Mouse (Mus musculus): ENCODE measurements around the gene Lmna. TPM values are rescaled to one million over a fixed set of nuclear protein-coding genes. Genes with fewer than 3 reads are reported as not detected.

Lmna gene
- polyA plus RNA-seq (2014; fragmentation: Illumina TruSeq; extraction: RNeasy Lipid Tissue Mini Kit (QIAGEN cat#74804); ENCODE audit: low read depth, low replicate concordance), result 80.8 TPM

DNA sequence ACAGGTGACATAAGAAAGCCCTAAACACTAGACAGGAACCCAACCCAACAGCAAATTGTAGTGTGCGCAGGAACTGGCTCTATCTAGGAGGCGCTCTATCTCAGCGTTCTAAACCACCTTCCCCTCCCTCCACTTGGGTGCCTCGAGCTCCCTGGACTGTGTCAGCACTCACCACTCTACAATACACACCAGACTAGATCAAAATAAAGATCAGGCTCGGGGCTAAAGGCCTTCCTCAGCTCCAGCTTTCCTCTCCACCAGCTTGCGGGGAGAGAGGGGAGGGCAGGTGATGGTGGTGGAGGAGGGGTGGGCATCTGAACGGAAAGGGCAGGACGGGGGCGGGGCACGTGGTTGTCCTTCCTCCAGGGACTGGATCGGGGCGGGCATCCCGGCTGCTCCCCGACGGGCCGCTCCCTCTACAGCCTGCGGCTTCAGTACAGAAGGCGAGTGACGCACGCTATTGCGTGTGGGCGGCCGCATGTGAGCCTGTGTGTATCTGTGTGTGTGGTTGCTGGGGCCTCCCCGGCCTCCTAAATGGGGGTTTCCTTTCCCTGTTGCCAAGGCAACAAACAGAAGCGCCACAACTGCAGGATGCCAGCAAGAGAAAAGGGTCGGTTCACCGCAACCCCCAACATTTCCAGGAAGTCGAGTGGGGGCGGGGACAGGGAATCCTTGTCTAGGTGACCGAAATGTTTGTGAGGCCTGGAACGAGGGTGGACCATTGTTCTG is at the start of gene Lmna:
TSS of gene Lmna (minus strand) at position 265 of the 729 bp plus-strand sequence.

DNA sequence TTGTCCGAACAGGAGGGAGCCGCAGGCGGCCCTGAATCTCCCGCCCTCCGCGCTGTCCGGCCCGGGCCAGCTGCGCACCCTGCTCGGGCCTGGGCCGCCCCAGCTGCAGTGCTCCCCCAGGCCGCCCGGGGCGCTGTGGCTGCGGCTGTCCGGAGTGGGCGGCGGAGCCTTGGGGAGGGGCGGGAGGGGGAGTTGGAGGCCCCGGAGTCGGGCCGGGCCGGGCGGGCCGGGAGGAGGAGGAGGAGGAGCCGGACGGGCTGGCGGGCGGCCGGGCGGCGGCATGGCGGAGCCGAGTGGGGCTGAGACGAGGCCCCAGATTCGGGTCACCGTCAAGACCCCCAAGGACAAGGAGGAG is 43.7 kb upstream of the Lmna start, which contains the start of gene Ubqln4:
TSS of gene Ubqln4 (plus strand) at position 234 of the 355 bp plus-strand sequence.

DNA sequence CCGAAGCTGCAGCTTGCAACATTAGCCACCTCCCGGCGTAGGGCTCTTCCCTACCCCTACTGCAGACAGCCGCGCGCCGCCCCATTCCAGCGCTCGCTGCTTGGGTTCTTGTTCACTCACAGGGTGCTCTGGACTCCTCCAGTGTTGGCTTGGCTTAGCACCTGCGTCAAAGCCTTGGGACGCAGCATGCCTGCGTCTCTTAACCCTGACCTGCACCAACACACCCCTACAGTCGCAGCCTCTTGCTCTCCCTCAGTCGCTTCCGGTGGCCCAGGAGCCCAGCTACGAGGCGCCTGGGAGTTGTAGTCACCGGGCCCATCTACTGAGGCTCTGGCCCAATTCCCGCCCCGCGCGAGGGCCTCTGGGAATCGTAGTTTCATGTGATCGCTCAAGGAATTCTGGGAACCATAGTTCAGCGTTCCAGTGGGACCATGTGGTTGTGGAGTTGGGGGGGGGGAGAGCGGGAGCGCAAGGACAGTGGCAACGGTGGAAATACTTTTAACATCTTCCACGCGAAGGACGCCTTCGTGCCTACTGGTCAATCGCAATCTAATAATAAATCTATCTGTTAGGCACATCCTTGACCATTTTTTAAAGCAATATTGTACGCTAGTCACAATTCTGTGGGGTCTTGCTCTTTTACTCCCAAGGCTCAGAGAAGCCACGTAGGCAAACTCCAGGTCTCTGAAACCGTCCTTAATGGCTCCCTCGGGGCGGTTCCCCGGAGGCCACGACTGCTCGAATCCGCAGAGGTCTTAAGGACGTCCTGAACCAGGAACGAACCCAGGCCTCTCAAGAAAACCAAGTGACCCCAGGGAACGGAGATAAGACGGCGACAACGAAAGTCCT is 43.1 kb upstream of the Lmna start, which contains the start of gene Lamtor2:
TSS of gene Lamtor2 (minus strand) at position 399 of the 849 bp plus-strand sequence.

DNA sequence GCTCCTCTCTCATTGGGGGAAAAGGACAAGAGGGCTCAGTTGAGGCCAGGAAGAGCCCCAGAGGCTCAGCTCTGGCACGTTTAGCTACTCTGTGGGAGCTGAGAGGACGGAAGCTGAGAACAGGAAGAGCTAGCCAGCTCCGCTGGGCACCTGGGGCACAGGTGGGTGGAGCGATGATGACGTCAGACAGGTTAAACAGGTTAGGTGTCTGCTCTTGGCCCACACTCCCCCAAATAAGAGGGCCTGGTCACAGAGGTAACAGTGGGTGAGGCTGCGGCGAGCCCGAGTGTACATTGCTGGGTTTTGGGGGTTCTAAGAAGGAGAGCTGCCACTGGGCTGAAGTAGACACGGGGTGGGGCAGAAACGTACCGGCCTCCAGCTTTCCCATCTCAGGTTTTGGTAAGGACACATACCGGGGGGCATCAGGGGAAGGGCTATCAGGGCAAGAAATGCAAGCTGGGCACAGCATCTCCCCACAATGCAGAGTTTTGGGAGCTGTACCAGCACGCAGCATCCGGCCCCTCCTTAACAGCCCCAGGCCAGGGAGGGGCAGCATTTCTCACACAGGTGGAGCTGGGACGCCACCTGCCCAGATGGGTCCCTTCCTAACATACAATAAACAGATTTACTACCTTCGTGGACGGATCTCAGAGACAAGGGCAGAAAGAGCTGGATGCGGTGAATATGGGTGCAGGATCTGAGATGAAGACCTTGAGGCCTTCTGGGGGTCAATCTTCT is 38.6 kb upstream of the Lmna start, which contains the start of gene Rab25:
TSS of gene Rab25 (minus strand) at position 121 of the 738 bp plus-strand sequence.

DNA sequence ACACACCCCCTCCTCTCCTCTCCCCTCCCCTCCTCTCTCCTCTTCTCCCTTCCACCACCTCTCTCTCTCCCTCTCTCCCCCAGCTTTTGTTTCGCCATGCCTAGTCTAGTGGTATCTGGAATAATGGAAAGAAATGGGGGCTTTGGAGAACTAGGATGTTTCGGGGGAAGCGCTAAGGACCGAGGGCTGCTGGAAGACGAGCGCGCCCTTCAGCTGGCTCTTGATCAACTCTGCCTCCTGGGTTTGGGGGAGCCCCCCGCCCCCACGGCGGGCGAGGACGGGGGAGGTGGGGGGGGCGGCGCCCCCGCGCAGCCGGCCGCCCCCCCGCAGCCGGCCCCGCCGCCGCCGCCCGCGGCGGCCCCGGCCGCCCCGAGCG is 22.5 kb upstream of the Lmna start, which contains the start of gene Mex3a:
TSS of gene Mex3a (plus strand) at position 97 of the 376 bp plus-strand sequence.

DNA sequence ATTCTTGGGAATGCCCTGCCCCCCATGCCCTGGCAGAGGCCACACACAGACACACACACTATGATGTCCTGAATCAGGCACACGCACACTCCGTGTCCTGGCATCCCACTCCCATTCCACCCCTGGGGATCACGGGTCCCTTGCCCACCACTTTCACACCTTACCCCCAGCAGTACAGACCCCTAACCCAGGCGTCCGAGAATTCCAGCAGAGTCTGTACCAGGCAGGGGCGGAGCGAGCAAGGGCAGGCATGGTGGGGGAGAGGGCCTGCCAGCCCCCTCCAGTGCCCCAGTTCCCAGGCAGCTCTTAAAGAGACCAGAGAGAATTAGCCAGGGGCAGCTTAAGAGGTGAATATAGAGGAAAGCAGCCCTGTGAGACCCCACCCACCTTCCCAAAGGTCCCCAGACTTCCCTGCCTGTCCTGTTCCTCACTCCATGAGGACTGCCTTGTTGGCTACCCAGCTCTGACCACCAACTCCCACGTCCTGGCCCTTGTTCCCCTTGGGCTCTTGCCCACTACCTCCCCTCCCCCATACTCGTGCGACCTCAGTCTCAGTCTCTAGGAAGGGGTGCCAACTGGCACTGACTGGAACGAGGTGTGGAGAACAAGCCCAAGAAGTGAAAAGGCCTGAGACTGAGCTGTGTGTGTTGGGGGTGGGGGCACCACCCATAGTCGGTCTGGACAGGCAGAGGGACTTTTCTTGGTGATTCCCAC is 48.6 kb downstream of the Lmna start, which contains the start of gene Sema4a:
TSS of gene Sema4a (minus strand) at position 200 of the 714 bp plus-strand sequence.

Other genes with a start within 250 kb of the Lmna start
- not detected for gene Gm38392, start 222.7 kb downstream of the Lmna start, polyA plus RNA-seq (2014; fragmentation: Illumina TruSeq; extraction: RNeasy Lipid Tissue Mini Kit (QIAGEN cat#74804); ENCODE audit: low read depth, low replicate concordance)
- 11.3 TPM for gene Tsacc, start 213.0 kb downstream of the Lmna start, polyA plus RNA-seq (2014; fragmentation: Illumina TruSeq; extraction: RNeasy Lipid Tissue Mini Kit (QIAGEN cat#74804); ENCODE audit: low read depth, low replicate concordance)
- 153 TPM for gene Cct3, start 212.8 kb downstream of the Lmna start, polyA plus RNA-seq (2014; fragmentation: Illumina TruSeq; extraction: RNeasy Lipid Tissue Mini Kit (QIAGEN cat#74804); ENCODE audit: low read depth, low replicate concordance)
- 72.2 TPM for gene Glmp, start 184.9 kb downstream of the Lmna start, polyA plus RNA-seq (2014; fragmentation: Illumina TruSeq; extraction: RNeasy Lipid Tissue Mini Kit (QIAGEN cat#74804); ENCODE audit: low read depth, low replicate concordance)
- gene Tmem79, start 173.8 kb downstream of the Lmna start, polyA plus RNA-seq (2014; fragmentation: Illumina TruSeq; extraction: RNeasy Lipid Tissue Mini Kit (QIAGEN cat#74804); ENCODE audit: low read depth, low replicate concordance), result 1.8 TPM
- gene Smg5, start 173.7 kb downstream of the Lmna start, polyA plus RNA-seq (2014; fragmentation: Illumina TruSeq; extraction: RNeasy Lipid Tissue Mini Kit (QIAGEN cat#74804); ENCODE audit: low read depth, low replicate concordance), result 58.8 TPM
- 1.6 TPM for gene Paqr6, start 145.4 kb downstream of the Lmna start, polyA plus RNA-seq (2014; fragmentation: Illumina TruSeq; extraction: RNeasy Lipid Tissue Mini Kit (QIAGEN cat#74804); ENCODE audit: low read depth, low replicate concordance)
- not detected for gene Bglap3, start 137.2 kb downstream of the Lmna start, polyA plus RNA-seq (2014; fragmentation: Illumina TruSeq; extraction: RNeasy Lipid Tissue Mini Kit (QIAGEN cat#74804); ENCODE audit: low read depth, low replicate concordance)
- gene Bglap2, start 131.3 kb downstream of the Lmna start, polyA plus RNA-seq (2014; fragmentation: Illumina TruSeq; extraction: RNeasy Lipid Tissue Mini Kit (QIAGEN cat#74804); ENCODE audit: low read depth, low replicate concordance), result not detected
- gene Bglap, start 125.5 kb downstream of the Lmna start, polyA plus RNA-seq (2014; fragmentation: Illumina TruSeq; extraction: RNeasy Lipid Tissue Mini Kit (QIAGEN cat#74804); ENCODE audit: low read depth, low replicate concordance), result not detected
- 16.4 TPM for gene Pmf1, start 99.6 kb downstream of the Lmna start, polyA plus RNA-seq (2014; fragmentation: Illumina TruSeq; extraction: RNeasy Lipid Tissue Mini Kit (QIAGEN cat#74804); ENCODE audit: low read depth, low replicate concordance)
- gene Slc25a44, start 84.8 kb downstream of the Lmna start, polyA plus RNA-seq (2014; fragmentation: Illumina TruSeq; extraction: RNeasy Lipid Tissue Mini Kit (QIAGEN cat#74804); ENCODE audit: low read depth, low replicate concordance), result 17.0 TPM
- gene Sema4a, start 48.8 kb downstream of the Lmna start, polyA plus RNA-seq (2014; fragmentation: Illumina TruSeq; extraction: RNeasy Lipid Tissue Mini Kit (QIAGEN cat#74804); ENCODE audit: low read depth, low replicate concordance), result 4.1 TPM
- gene Mex3a, start 22.4 kb upstream of the Lmna start, polyA plus RNA-seq (2014; fragmentation: Illumina TruSeq; extraction: RNeasy Lipid Tissue Mini Kit (QIAGEN cat#74804); ENCODE audit: low read depth, low replicate concordance), result 0.34 TPM
- not detected for gene Rab25, start 38.3 kb upstream of the Lmna start, polyA plus RNA-seq (2014; fragmentation: Illumina TruSeq; extraction: RNeasy Lipid Tissue Mini Kit (QIAGEN cat#74804); ENCODE audit: low read depth, low replicate concordance)
- gene Lamtor2, start 43.1 kb upstream of the Lmna start, polyA plus RNA-seq (2014; fragmentation: Illumina TruSeq; extraction: RNeasy Lipid Tissue Mini Kit (QIAGEN cat#74804); ENCODE audit: low read depth, low replicate concordance), result 116 TPM
- 60.0 TPM for gene Ubqln4, start 43.8 kb upstream of the Lmna start, polyA plus RNA-seq (2014; fragmentation: Illumina TruSeq; extraction: RNeasy Lipid Tissue Mini Kit (QIAGEN cat#74804); ENCODE audit: low read depth, low replicate concordance)
- 76.6 TPM for gene Ssr2, start 65.9 kb upstream of the Lmna start, polyA plus RNA-seq (2014; fragmentation: Illumina TruSeq; extraction: RNeasy Lipid Tissue Mini Kit (QIAGEN cat#74804); ENCODE audit: low read depth, low replicate concordance)
- 32.9 TPM for gene Arhgef2, start 96.0 kb upstream of the Lmna start, polyA plus RNA-seq (2014; fragmentation: Illumina TruSeq; extraction: RNeasy Lipid Tissue Mini Kit (QIAGEN cat#74804); ENCODE audit: low read depth, low replicate concordance)
- not detected for gene Rxfp4, start 143.2 kb upstream of the Lmna start, polyA plus RNA-seq (2014; fragmentation: Illumina TruSeq; extraction: RNeasy Lipid Tissue Mini Kit (QIAGEN cat#74804); ENCODE audit: low read depth, low replicate concordance)
- gene Khdc4, start 175.8 kb upstream of the Lmna start, polyA plus RNA-seq (2014; fragmentation: Illumina TruSeq; extraction: RNeasy Lipid Tissue Mini Kit (QIAGEN cat#74804); ENCODE audit: low read depth, low replicate concordance), result 38.9 TPM
- 94.5 TPM for gene Rit1, start 206.9 kb upstream of the Lmna start, polyA plus RNA-seq (2014; fragmentation: Illumina TruSeq; extraction: RNeasy Lipid Tissue Mini Kit (QIAGEN cat#74804); ENCODE audit: low read depth, low replicate concordance)

All from heart, adult 10 weeks (tissue).